Mouse (Mus musculus) midbrain, embryonic 13.5 days (tissue): ENCODE data around the gene Ccdc181. TPM values are rescaled to one million over a fixed set of nuclear protein-coding genes. Genes with fewer than 3 reads are reported as not detected.
"Not testable (repeated sequence)": the region's sequence is repeated elsewhere in the genome, so short reads cannot be mapped to it uniquely, and the experiment has no call there.

ENCODE experiments used
- ATAC-seq: fragments of 200-750 bp; cut with Nextera tagmentation; 2 replicates; pipeline ENCODE4 v1.8.0; 2017; ENCODE audit warnings: mild to moderate bottlenecking, moderate TSS enrichment, moderate library complexity
- H3K27ac ChIP-seq: fragments of 300-500 bp; sonication (generic); 2 replicates; pipeline ENCODE4 v1.5.1; 2015; ENCODE audit warnings: inconsistent platforms, mild to moderate bottlenecking, moderate library complexity
- H3K27me3 ChIP-seq: fragments of 300-500 bp; sonication (generic); 2 replicates; pipeline ENCODE4 v1.6.1; 2015; ENCODE audit warnings: mild to moderate bottlenecking, inconsistent platforms
- H3K36me3 ChIP-seq: fragments of 300-500 bp; sonication (generic); 2 replicates; pipeline ENCODE4 v1.6.1; 2015; ENCODE audit warnings: mild to moderate bottlenecking, inconsistent platforms
- H3K4me1 ChIP-seq: fragments of 300-500 bp; sonication (generic); replicated peaks from 2 replicates; pipeline ENCODE4 v1.6.1; 2015; ENCODE audit warnings: inconsistent platforms
- H3K4me2 ChIP-seq: fragments of 300-500 bp; sonication (generic); replicated peaks from 2 replicates; pipeline ENCODE4 v1.6.1; 2015; ENCODE audit warnings: moderate library complexity, mild to moderate bottlenecking, inconsistent platforms
- H3K4me3 ChIP-seq: fragments of 300-500 bp; sonication (generic); replicated peaks from 2 replicates; pipeline ENCODE4 v1.5.1; 2015; ENCODE audit warnings: mild to moderate bottlenecking, inconsistent platforms
- H3K9ac ChIP-seq: fragments of 300-500 bp; sonication (generic); replicated peaks from 2 replicates; pipeline ENCODE4 v1.6.1; 2015; ENCODE audit warnings: mild to moderate bottlenecking, inconsistent platforms
- H3K9me3 ChIP-seq: fragments of 300-500 bp; sonication (generic); 2 replicates; pipeline ENCODE4 v1.6.1; 2016; ENCODE audit warnings: mild to moderate bottlenecking, inconsistent platforms
- WGBS: fragments of 180-500 bp; shearing (Covaris S2); methylation state at CpG from one replicate; pipeline ENCODE4 v1.1.7; 2015; 5-methylcytosine and 5-hydroxymethylcytosine counted together
- polyA plus RNA-seq: library from polyadenylated mRNA; unstranded; fragments of >200 nt; fragmentation: Nextera tagmentation; extraction: Ambion mirVana; gene quantifications from 2 replicates; pipeline ENCODE4 v1.2.1, GENCODE M21; 2015

Gene Ccdc181
- polyA plus RNA-seq: 20.0 and 22.7 TPM in 2 replicates

DNA sequence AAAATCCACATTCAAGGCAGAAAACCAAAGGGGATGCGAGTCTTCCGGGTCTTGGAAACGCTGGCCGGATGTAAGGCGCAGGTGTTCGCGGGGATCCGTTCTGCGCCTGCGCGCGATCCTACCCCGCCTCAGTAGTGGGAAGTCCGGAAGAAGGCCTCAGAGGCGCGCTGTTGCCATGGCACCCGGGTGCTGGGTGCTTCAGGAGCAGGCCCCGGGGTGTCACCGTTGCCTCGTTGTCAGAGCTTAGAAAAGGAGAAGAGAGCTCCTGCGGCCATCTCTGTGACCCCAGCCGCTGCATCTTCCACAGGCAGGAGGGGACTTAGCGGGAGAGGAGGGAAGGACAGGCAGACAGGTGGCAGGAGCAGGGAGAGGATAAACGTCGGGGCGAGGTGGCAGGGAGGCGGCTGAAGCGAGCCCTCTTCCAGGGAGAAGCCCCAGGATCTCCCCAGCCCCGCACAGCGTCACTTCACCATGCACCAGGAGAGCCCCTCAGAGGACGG is at the start of gene Ccdc181:
TSS of gene Ccdc181 (plus strand) at position 131 of the 500 bp plus-strand sequence.
- no peaks in the 10 kb centered on the region for H3K4me1 ChIP-seq

DNA sequence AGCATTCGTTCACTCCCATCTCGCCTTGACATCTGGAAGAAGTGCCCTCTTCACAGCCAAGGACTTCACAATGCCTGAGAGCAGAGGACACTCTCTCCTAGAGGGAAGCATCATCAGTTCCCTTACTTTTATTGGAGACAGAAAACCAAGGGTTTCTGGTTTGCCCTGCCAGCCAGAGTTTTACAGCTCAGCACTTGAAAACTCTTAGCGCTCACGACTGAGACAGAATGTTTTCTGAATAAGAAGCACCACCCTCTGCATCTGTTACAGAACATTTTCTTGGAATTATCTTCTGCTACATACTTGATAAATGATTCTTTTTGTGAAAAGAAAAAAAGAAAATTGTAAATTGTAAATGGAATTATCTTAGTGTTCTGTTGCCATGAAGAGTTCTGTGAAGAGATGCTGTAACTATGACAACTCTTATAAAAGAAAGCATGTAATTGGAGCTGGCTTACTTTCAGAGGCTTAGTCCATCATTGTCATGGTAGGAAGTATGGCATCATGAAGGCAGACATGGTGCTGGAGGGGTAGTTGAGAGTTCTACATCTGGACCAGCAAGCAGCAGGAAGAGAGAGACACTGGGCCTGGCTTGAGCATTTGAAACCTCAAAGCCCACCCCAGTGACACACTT is 43.3 kb upstream of the Ccdc181 start:
- H3K36me3 ChIP-seq, H3K9ac ChIP-seq, H3K4me2 ChIP-seq, H3K27ac ChIP-seq, H3K9me3 ChIP-seq, H3K27me3 ChIP-seq, H3K4me3 ChIP-seq, ATAC-seq, H3K4me1 ChIP-seq: not testable (repeated sequence)
- WGBS: 79% methylated on average over 2 of the region's 4 CpGs

More for the DNA sequence above, at the start of gene Ccdc181:
- ATAC-seq: peak; percentile 100
- under 1% methylated on average over 31 of the region's 31 CpGs for WGBS
- Histone ChIP-seq H3K4me3 (peak within 1 kb of the TSS; percentile 73), H3K27ac (peak within 1 kb of the TSS; percentile 87), H3K9ac (peak within 1 kb of the TSS; percentile 76), H3K27me3 (no peaks in the 10 kb centered on the region), H3K36me3 (peaks cover 8% of the 10 kb centered on the region; the same call in 1 of the 2 replicates), H3K4me2 (peak within 1 kb of the TSS; percentile 74), H3K9me3 (no peaks in the 10 kb centered on the region)

GRCm38 (mm10) chr1:164233447-164233846 is 41.9 kb upstream of the Ccdc181 start:
- Histone ChIP-seq H3K9me3 (no peaks in the 10 kb centered on the region), H3K4me3 (no peak overlapping the region), H3K4me2 (no peak overlapping the region), H3K27me3 (no peaks in the 10 kb centered on the region), H3K9ac (no peak overlapping the region), H3K36me3 (no peaks in the 10 kb centered on the region), H3K4me1 (no peaks in the 10 kb centered on the region), H3K27ac (no peak overlapping the region)
- no peak for ATAC-seq
- 81% methylated on average over 1 of the region's 1 CpGs for WGBS

GRCm38 (mm10) chr1:164235078-164235477 is 40.3 kb upstream of the Ccdc181 start:
- Histone ChIP-seq H3K36me3 (no peaks in the 10 kb centered on the region), H3K27ac (no peak overlapping the region), H3K4me3 (no peak overlapping the region), H3K27me3 (no peaks in the 10 kb centered on the region), H3K4me2 (no peak overlapping the region), H3K4me1 (no peaks in the 10 kb centered on the region), H3K9ac (no peak overlapping the region), H3K9me3 (no peaks in the 10 kb centered on the region)
- WGBS: 65% methylated on average over 7 of the region's 7 CpGs
- no peak for ATAC-seq

- Histone ChIP-seq H3K27me3 (no peaks in the 10 kb centered on the region), H3K9ac (no peak overlapping the region), H3K9me3 (no peaks in the 10 kb centered on the region), H3K4me2 (no peak overlapping the region), H3K36me3 (no peaks in the 10 kb centered on the region), H3K27ac (no peak overlapping the region), H3K4me1 (no peaks in the 10 kb centered on the region), H3K4me3 (no peak overlapping the region)
- 54% methylated on average over 7 of the region's 7 CpGs for whole genome bisulfite sequencing
- no peak for ATAC-seq
These were observed 39.3 kb upstream of the Ccdc181 start for GRCm38 (mm10) chr1:164236078-164236477.

GRCm38 (mm10) chr1:164241494-164241893 is 33.9 kb upstream of the Ccdc181 start:
- H3K27ac ChIP-seq: no peak overlapping the region
- no peak overlapping the region for H3K4me2 ChIP-seq
- 84% methylated on average over 2 of the region's 2 CpGs for WGBS
- no peak overlapping the region for H3K4me3 ChIP-seq
- H3K36me3 ChIP-seq: no peaks in the 10 kb centered on the region
- H3K9me3 ChIP-seq: no peaks in the 10 kb centered on the region
- ATAC-seq: no peak
- H3K9ac ChIP-seq: no peak overlapping the region
- no peaks in the 10 kb centered on the region for H3K27me3 ChIP-seq
- H3K4me1 ChIP-seq: no peaks in the 10 kb centered on the region

DNA sequence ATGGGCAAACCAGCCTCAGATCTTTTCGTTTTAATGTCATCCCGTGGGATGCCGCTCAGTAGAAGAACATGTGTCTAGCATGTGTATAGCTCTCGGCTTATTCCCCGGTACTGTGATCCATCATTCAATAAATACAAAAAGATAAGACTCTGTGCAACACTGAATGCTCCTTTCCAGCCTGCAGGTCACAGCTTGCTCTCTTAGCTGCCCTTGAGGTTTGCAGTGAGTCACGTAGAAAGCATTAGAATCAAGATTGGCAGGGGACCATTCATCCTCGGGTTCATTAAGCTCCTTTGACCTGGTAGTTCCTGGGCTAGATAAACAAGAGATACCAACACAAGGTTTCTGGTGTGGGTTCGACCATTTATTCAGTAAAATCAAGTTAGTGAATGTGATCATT is 32.6 kb upstream of the Ccdc181 start:
- H3K4me3 ChIP-seq: no peak overlapping the region
- no peaks in the 10 kb centered on the region for H3K9me3 ChIP-seq
- H3K4me2 ChIP-seq: no peak overlapping the region
- no peaks in the 10 kb centered on the region for H3K27me3 ChIP-seq
- H3K36me3 ChIP-seq: no peaks in the 10 kb centered on the region
- 70% methylated on average over 8 of the region's 8 CpGs for WGBS
- ATAC-seq: no peak
- H3K9ac ChIP-seq: no peak overlapping the region
- no peak overlapping the region for H3K27ac ChIP-seq
- peaks cover 3% of the 10 kb centered on the region; the same call in 1 of the 2 replicates for H3K4me1 ChIP-seq

- Histone ChIP-seq H3K4me2 (peak overlapping the region; percentile 82), H3K9ac (no peak overlapping the region), H3K36me3 (no peaks in the 10 kb centered on the region), H3K27me3 (0 out of 2 replicates have a peak, but pooled peaks cover 7% of the 10 kb centered on the region), H3K27ac (no peak overlapping the region), H3K9me3 (no peaks in the 10 kb centered on the region), H3K4me3 (no peak overlapping the region), H3K4me1 (peaks cover 22% of the 10 kb centered on the region)
- 35% methylated on average over 8 of the region's 8 CpGs for WGBS
- no peak for ATAC-seq
These were observed 27.9 kb upstream of the Ccdc181 start for GRCm38 (mm10) chr1:164247442-164247841.

DNA sequence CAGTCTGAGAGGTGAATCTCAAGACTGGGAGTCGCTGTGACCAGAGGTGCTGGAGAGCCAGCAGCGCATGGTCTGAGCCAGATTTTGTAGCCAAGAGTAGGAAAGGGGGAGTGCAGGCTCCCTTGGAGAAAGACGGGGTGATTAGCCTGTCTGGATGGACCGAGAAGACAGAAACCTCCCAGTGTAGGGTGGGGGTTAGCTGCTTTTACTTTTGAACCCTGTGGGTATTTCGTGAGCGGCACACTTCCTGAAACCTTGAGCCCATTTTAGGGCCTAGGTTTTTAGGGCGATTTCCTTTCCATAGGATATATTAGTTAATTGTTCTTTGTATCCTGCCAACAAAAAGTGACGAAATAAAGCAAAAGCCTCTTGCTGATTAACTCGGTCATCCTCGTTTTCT is 27.4 kb upstream of the Ccdc181 start:
- no peaks in the 10 kb centered on the region for H3K36me3 ChIP-seq
- peak overlapping the region; percentile 65; the same call in 1 of the 2 replicates for H3K27ac ChIP-seq
- H3K4me2 ChIP-seq: peak overlapping the region; percentile 82
- 9% methylated on average over 10 of the region's 10 CpGs for WGBS
- no peaks in the 10 kb centered on the region for H3K9me3 ChIP-seq
- H3K4me3 ChIP-seq: peak overlapping the region; percentile 71
- H3K9ac ChIP-seq: peak overlapping the region; percentile 68; the same call in 1 of the 2 replicates
- H3K27me3 ChIP-seq: 0 out of 2 replicates have a peak, but pooled peaks cover 7% of the 10 kb centered on the region
- ATAC-seq: no peak
- peaks cover 22% of the 10 kb centered on the region for H3K4me1 ChIP-seq

GRCm38 (mm10) chr1:164248465-164249331 is 26.7 kb upstream of the Ccdc181 start, which contains the start of gene Slc19a2:
TSS of gene Slc19a2 (plus strand) at chr1:164249046.
- H3K9me3 ChIP-seq: no peaks in the 10 kb centered on the region
- peak; percentile 98 for ATAC-seq
- peaks cover 22% of the 10 kb centered on the region for H3K4me1 ChIP-seq
- H3K27me3 ChIP-seq: 0 out of 2 replicates have a peak, but pooled peaks cover 7% of the 10 kb centered on the region
- peak within 1 kb of the TSS; percentile 65 for H3K27ac ChIP-seq
- peak within 1 kb of the TSS; percentile 77 for H3K9ac ChIP-seq
- H3K4me2 ChIP-seq: peak within 1 kb of the TSS; percentile 82
- WGBS: under 1% methylated on average over 78 of the region's 79 CpGs
- H3K4me3 ChIP-seq: peak within 1 kb of the TSS; percentile 71
- no peaks in the 10 kb centered on the region for H3K36me3 ChIP-seq

- Histone ChIP-seq H3K4me2 (peak overlapping the region; percentile 82), H3K36me3 (no peaks in the 10 kb centered on the region), H3K27ac (peak overlapping the region; percentile 62), H3K4me3 (peak overlapping the region; percentile 71), H3K4me1 (peaks cover 22% of the 10 kb centered on the region), H3K9me3 (no peaks in the 10 kb centered on the region), H3K9ac (peak overlapping the region; percentile 77), H3K27me3 (0 out of 2 replicates have a peak, but pooled peaks cover 7% of the 10 kb centered on the region)
- ATAC-seq: no peak; the same call in 1 of the 2 replicates
- under 1% methylated on average over 33 of the region's 33 CpGs for WGBS
These were observed 26.1 kb upstream of the Ccdc181 start for GRCm38 (mm10) chr1:164249332-164249711.
